Mouse (Mus musculus) lung, adult 2 months (tissue): ENCODE results near the gene Tmprss6. TPM values are rescaled to one million over a fixed set of nuclear protein-coding genes. Genes with fewer than 3 reads are reported as not detected.

Experiments
- DNase-seq: peaks from one replicate; pipeline ENCODE4 v3.0.0; 2022
- H3K4me1 ChIP-seq: fragments of 200-500 bp; 2 replicates; pipeline ENCODE4 v1.6.1; 2011; ENCODE audit warnings: low read length; ENCODE audit not compliant: control insufficient read depth, insufficient read depth
- H3K4me3 ChIP-seq: fragments of 200-500 bp; replicated peaks from 2 replicates; pipeline ENCODE3; 2011; ENCODE audit warnings: low read depth, mild to moderate bottlenecking, control low read depth, low read length; ENCODE audit errors: extremely low read depth
- CTCF ChIP-seq: fragments of 200-500 bp; IDR thresholded peaks from 2 replicates; pipeline ENCODE4 v1.5.1; 2011; ENCODE audit warnings: mild to moderate bottlenecking, low read length, control low read depth; ENCODE audit not compliant: insufficient read depth
- POLR2A ChIP-seq: fragments of 200-500 bp; IDR thresholded peaks from 2 replicates; pipeline ENCODE4 v1.6.1; 2011; ENCODE audit warnings: low read depth, mild to moderate bottlenecking, control low read depth, low read length, borderline replicate concordance; ENCODE audit errors: extremely low read depth
- WGBS: fragments of 180-500 bp; shearing (Covaris S2); methylation state at CpG from one replicate; pipeline ENCODE4 v1.1.7; 2018; 5-methylcytosine and 5-hydroxymethylcytosine counted together
- polyA plus RNA-seq: library from polyadenylated mRNA; depleted of rRNA; stranded (reverse); fragments of >200 nt; gene quantifications from 2 replicates; pipeline ENCODE4 v1.2.3, GENCODE M21; 2012

Tmprss6 gene
- polyA plus RNA-seq, 1 experiment = 1.2 TPM

- WGBS = 2% methylated on average over 52 of the region's 52 CpGs
- Histone ChIP-seq H3K4me1 (0 out of 2 replicates have a peak, but pooled peaks cover 2% of the 10 kb centered on the region), H3K4me3 (peak within 1 kb of the TSS; percentile 45)
- DNase-seq = peak; percentile 48
- TF ChIP-seq POLR2A = no peak
- no peak for TF ChIP-seq CTCF
Measured at GRCm38 (mm10) chr15:78428391-78429138, 39.9 kb downstream of the Tmprss6 start, which contains the start of gene Kctd17. Kctd17 (plus strand) TSS chr15:78428564.

GRCm38 (mm10) chr15:78425230-78425629, 43.2 kb downstream of the Tmprss6 start:
- TF ChIP-seq POLR2A = no peak
- no peak for TF ChIP-seq CTCF
- no peak overlapping the region for H3K4me3 ChIP-seq
- 74% methylated on average over 4 of the region's 4 CpGs for WGBS
- H3K4me1 ChIP-seq = 0 out of 2 replicates have a peak, but pooled peaks cover 6% of the 10 kb centered on the region
- DNase-seq = no peak

GRCm38 (mm10) chr15:78424507-78424906, 43.9 kb downstream of the Tmprss6 start:
- TF ChIP-seq CTCF = no peak
- TF ChIP-seq POLR2A = no peak

GRCm38 (mm10) chr15:78422046-78422956, 46.1 kb downstream of the Tmprss6 start:
- peak; percentile 80 for DNase-seq
- Histone ChIP-seq H3K4me3 (no peak overlapping the region), H3K4me1 (0 out of 2 replicates have a peak, but pooled peaks cover 3% of the 10 kb centered on the region)
- peak; percentile 73 for TF ChIP-seq CTCF
- no peak for TF ChIP-seq POLR2A
- 16% methylated on average over 16 of the region's 16 CpGs for whole genome bisulfite sequencing

More at GRCm38 (mm10) chr15:78424507-78424906, 43.9 kb downstream of the Tmprss6 start:
- peak; percentile 40 for DNase-seq
- Histone ChIP-seq H3K4me1 (0 out of 2 replicates have a peak, but pooled peaks cover 6% of the 10 kb centered on the region), H3K4me3 (no peak overlapping the region)
- WGBS = 19% methylated on average over 11 of the region's 11 CpGs

- TF ChIP-seq POLR2A (no peak), CTCF (no peak)
- no peak for DNase-seq
- H3K4me1 ChIP-seq = peaks cover 5% of the 10 kb centered on the region; the same call in 1 of the 2 replicates
- H3K4me3 ChIP-seq = no peak overlapping the region
- WGBS = 79% methylated on average over 13 of the region's 13 CpGs
Measured at GRCm38 (mm10) chr15:78420395-78420794, 48.0 kb downstream of the Tmprss6 start.

GRCm38 (mm10) chr15:78416937-78417336, 51.5 kb downstream of the Tmprss6 start:
- no peak overlapping the region for H3K4me3 ChIP-seq
- TF ChIP-seq POLR2A (no peak), CTCF (no peak)
- H3K4me1 ChIP-seq = peaks cover 2% of the 10 kb centered on the region; the same call in 1 of the 2 replicates
- DNase-seq = peak; percentile 38
- WGBS = 30% methylated on average over 4 of the region's 4 CpGs

- no peak for DNase-seq
Measured at GRCm38 (mm10) chr15:78414157-78414556, 54.3 kb downstream of the Tmprss6 start.

GRCm38 (mm10) chr15:78413719-78414117, 54.7 kb downstream of the Tmprss6 start:
- Histone ChIP-seq H3K4me1 (peaks cover 2% of the 10 kb centered on the region; the same call in 1 of the 2 replicates), H3K4me3 (no peak overlapping the region)
- DNase-seq = no peak
- 63% methylated on average over 1 of the region's 1 CpGs for WGBS
- TF ChIP-seq POLR2A = no peak
- no peak for TF ChIP-seq CTCF

More at GRCm38 (mm10) chr15:78414157-78414556, 54.3 kb downstream of the Tmprss6 start:
- WGBS = 93% methylated on average over 8 of the region's 8 CpGs
- TF ChIP-seq CTCF = no peak
- TF ChIP-seq POLR2A = no peak
- peaks cover 2% of the 10 kb centered on the region; the same call in 1 of the 2 replicates for H3K4me1 ChIP-seq
- H3K4me3 ChIP-seq = no peak overlapping the region

GRCm38 (mm10) chr15:78413083-78413718, 55.2 kb downstream of the Tmprss6 start:
- TF ChIP-seq CTCF (no peak), POLR2A (no peak)
- Histone ChIP-seq H3K4me1 (peaks cover 2% of the 10 kb centered on the region; the same call in 1 of the 2 replicates), H3K4me3 (no peak overlapping the region)
- 82% methylated on average over 14 of the region's 14 CpGs for WGBS
- DNase-seq = no peak

- no peak for DNase-seq
- Histone ChIP-seq H3K4me3 (no peak overlapping the region), H3K4me1 (peaks cover 5% of the 10 kb centered on the region)
- TF ChIP-seq POLR2A (no peak), CTCF (no peak)
- 62% methylated on average over 12 of the region's 12 CpGs for WGBS
Measured at GRCm38 (mm10) chr15:78409570-78410052, 58.8 kb downstream of the Tmprss6 start.
